Mouse (Mus musculus) intestine, embryonic 14.5 days (tissue): ENCODE data around the gene Kif3b. TPM values are rescaled to one million over a fixed set of nuclear protein-coding genes. Genes with fewer than 3 reads are reported as not detected.

Source experiments
- ATAC-seq: fragments of 200-750 bp; cut with Nextera tagmentation; replicated peaks from 2 replicates; pipeline ENCODE4 v1.8.0; 2017; ENCODE audit warnings: low read depth, moderate number of reproducible peaks, moderate TSS enrichment, moderate library complexity; ENCODE audit not compliant: low FRiP score, low TSS enrichment
- DNase-seq: peaks from one replicate; pipeline ENCODE4 v3.0.0-alpha.2; 2018; ENCODE audit warnings: low spot score
- H3K27ac ChIP-seq: fragments of 300-500 bp; sonication (generic); 2 replicates; pipeline ENCODE4 v1.5.1; 2014; ENCODE audit warnings: low read depth, mild to moderate bottlenecking, control low read depth
- H3K27me3 ChIP-seq: fragments of 300-500 bp; sonication (generic); replicated peaks from 2 replicates; pipeline ENCODE4 v1.6.1; 2014; ENCODE audit warnings: low read length, control low read depth; ENCODE audit not compliant: control insufficient read depth, insufficient read depth
- H3K36me3 ChIP-seq: fragments of 300-500 bp; sonication (generic); 2 replicates; pipeline ENCODE4 v1.6.1; 2014; ENCODE audit warnings: low read length, control low read depth; ENCODE audit not compliant: control insufficient read depth, insufficient read depth
- H3K4me1 ChIP-seq: fragments of 300-500 bp; sonication (generic); replicated peaks from 2 replicates; pipeline ENCODE4 v1.6.1; 2014; ENCODE audit warnings: low read length, control low read depth, mixed read lengths; ENCODE audit not compliant: control insufficient read depth, insufficient read depth
- H3K4me2 ChIP-seq: fragments of 300-500 bp; sonication (generic); 2 replicates; pipeline ENCODE4 v1.6.1; 2014; ENCODE audit warnings: low read length
- H3K4me3 ChIP-seq: fragments of 300-500 bp; sonication (generic); 2 replicates; pipeline ENCODE4 v1.5.1; 2014; ENCODE audit warnings: low read depth, low read length, control low read depth, mixed read lengths
- H3K9ac ChIP-seq: fragments of 300-500 bp; sonication (generic); 2 replicates; pipeline ENCODE4 v1.6.1; 2014; ENCODE audit warnings: mild to moderate bottlenecking, low read length
- H3K9me3 ChIP-seq: fragments of 300-500 bp; sonication (generic); 2 replicates; pipeline ENCODE4 v1.6.1; 2016; ENCODE audit warnings: low read length, control low read depth; ENCODE audit not compliant: control insufficient read depth
- WGBS: fragments of 180-500 bp; shearing (Covaris S2); extraction: QIAGEN DNeasy Blood & Tissue Kit; methylation state at CpG from one replicate; pipeline ENCODE4 v1.1.7; 2014; 5-methylcytosine and 5-hydroxymethylcytosine counted together
- polyA plus RNA-seq: library from polyadenylated mRNA; unstranded; fragments of >200 nt; fragmentation: Nextera tagmentation; extraction: Ambion mirVana; gene quantifications from 2 replicates; pipeline ENCODE4 v1.2.1, GENCODE M21; 2014

Gene Kif3b
- polyA plus RNA-seq, 1 experiment from 2014 or later, result 6.6 TPM

GRCm38 (mm10) chr2:153287835-153288234 lies 3.4 kb upstream of the Kif3b start:
- H3K4me3 ChIP-seq, result no peak overlapping the region
- H3K9me3 ChIP-seq, result no peaks in the 10 kb centered on the region
- no peaks in the 10 kb centered on the region for H3K27me3 ChIP-seq
- 21% methylated on average over 6 of the region's 6 CpGs for WGBS
- H3K27ac ChIP-seq, result no peak overlapping the region
- H3K9ac ChIP-seq, result no peak overlapping the region
- DNase-seq, result peak; percentile 64
- H3K36me3 ChIP-seq, result no peaks in the 10 kb centered on the region
- peaks cover 19% of the 10 kb centered on the region for H3K4me1 ChIP-seq
- H3K4me2 ChIP-seq, result no peak overlapping the region
- ATAC-seq, result no peak

GRCm38 (mm10) chr2:153292305-153292861 lies 1.2 kb downstream of the Kif3b start:
- H3K27ac ChIP-seq, result no peak overlapping the region
- H3K36me3 ChIP-seq, result no peaks in the 10 kb centered on the region
- WGBS, result 51% methylated on average over 7 of the region's 7 CpGs
- no peak; the same call in 1 of the 2 replicates for ATAC-seq
- peak overlapping the region; percentile 94; the same call in 1 of the 2 replicates for H3K4me3 ChIP-seq
- no peak for DNase-seq
- peaks cover 19% of the 10 kb centered on the region for H3K4me1 ChIP-seq
- H3K9ac ChIP-seq, result 0 out of 2 replicates have a peak overlapping the region, but pooled peaks have one; percentile 82
- no peaks in the 10 kb centered on the region for H3K9me3 ChIP-seq
- H3K4me2 ChIP-seq, result peak overlapping the region; percentile 87
- H3K27me3 ChIP-seq, result no peaks in the 10 kb centered on the region

DNA sequence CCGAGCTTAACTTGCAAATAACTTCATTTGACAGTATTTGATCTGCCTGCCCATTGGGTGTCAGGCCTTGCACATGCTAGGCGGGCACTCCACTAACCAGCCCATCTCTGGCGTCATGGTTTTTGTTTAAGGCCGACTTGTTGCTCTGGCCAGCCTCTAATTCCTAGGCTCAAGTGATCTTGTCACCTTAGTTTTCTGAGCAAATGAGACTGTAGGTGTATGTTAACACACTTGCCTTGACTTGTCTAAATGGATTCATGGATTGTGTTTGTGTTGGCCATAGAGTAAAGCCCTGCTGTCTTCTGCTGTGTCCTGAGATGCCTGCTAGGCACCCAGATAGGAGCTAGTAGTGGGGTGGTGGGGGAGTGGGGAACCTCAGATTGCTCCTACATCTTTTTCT lies 4.0 kb downstream of the Kif3b start:
- DNase-seq, result no peak
- no peaks in the 10 kb centered on the region for H3K27me3 ChIP-seq
- no peaks in the 10 kb centered on the region for H3K36me3 ChIP-seq
- no peaks in the 10 kb centered on the region for H3K9me3 ChIP-seq
- ATAC-seq, result no peak
- H3K4me2 ChIP-seq, result no peak overlapping the region
- H3K9ac ChIP-seq, result no peak overlapping the region
- H3K4me3 ChIP-seq, result no peak overlapping the region
- WGBS, result 90% methylated on average over 4 of the region's 4 CpGs
- peaks cover 15% of the 10 kb centered on the region for H3K4me1 ChIP-seq
- no peak overlapping the region for H3K27ac ChIP-seq

DNA sequence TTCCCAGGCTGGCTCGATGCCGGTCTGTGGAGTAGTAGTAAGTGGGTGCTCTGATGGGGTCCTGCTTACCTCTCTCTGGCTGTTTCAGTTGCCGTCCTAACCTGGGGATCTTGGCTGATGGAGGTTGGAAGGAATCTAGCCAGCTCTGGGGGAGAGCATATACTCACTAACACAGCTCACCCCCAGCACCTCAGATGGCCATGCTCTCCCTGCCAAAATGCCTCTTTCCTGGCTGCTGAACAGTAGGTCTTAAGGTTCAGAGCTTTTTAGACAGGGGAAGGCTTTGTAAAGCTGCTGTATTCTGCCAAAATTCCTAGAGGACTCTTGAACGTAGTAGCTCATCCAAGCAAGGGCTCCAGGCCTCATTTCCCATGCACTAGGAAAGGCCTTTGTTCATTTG lies 6.6 kb downstream of the Kif3b start:
- H3K27me3 ChIP-seq, result no peaks in the 10 kb centered on the region
- WGBS, result 82% methylated on average over 4 of the region's 4 CpGs
- H3K27ac ChIP-seq, result no peak overlapping the region
- H3K9ac ChIP-seq, result no peak overlapping the region
- no peak overlapping the region for H3K4me3 ChIP-seq
- H3K9me3 ChIP-seq, result no peaks in the 10 kb centered on the region
- DNase-seq, result no peak
- no peaks in the 10 kb centered on the region for H3K36me3 ChIP-seq
- H3K4me1 ChIP-seq, result peaks cover under 1% of the 10 kb centered on the region; the same call in 1 of the 2 replicates
- H3K4me2 ChIP-seq, result no peak overlapping the region
- no peak for ATAC-seq

DNA sequence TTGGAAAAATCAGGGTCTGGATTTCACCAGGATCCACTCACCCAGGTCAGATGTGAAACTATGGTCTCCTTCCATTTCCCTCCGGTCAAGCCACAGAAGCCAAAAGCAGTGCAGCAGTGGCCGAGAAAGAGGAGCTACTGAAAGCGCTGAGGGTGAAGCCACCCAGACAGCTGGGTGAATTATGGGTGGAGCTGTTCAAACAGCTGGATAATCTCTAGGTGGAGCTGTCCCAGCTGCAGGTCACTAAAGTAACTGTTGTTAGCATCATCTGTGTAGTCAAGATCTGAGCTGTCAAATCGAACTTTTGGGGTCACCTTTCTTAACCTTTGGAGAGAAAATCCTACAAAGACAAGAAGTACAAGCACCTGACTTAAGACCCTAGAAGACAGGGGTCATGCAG lies 7.2 kb downstream of the Kif3b start:
- Histone ChIP-seq H3K9me3 (no peaks in the 10 kb centered on the region), H3K4me3 (no peak overlapping the region), H3K36me3 (no peaks in the 10 kb centered on the region), H3K4me1 (no peaks in the 10 kb centered on the region; the same call in 1 of the 2 replicates), H3K27me3 (no peaks in the 10 kb centered on the region), H3K9ac (no peak overlapping the region), H3K4me2 (no peak overlapping the region), H3K27ac (no peak overlapping the region)
- DNase-seq, result no peak
- WGBS, result 38% methylated on average over 4 of the region's 4 CpGs
- ATAC-seq, result no peak

DNA sequence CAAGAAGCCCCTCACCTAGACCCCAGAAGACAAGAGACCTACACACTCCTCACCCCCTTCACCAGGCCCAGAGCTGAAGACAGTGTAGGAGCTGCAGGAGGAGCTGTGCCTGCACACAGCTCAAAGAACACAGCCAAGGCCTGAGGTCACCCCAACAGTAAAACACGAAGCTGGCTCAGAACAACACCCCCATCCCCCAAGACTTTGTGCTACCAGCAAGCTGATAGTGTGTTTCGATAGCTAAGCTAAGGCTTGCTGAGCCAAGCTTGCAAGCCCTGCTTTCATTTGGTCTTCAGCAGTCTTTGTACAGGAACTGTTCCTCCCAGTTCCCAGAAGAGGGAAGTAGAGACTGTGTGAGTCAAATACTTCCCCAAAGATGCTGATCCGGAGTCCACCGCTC lies 7.7 kb downstream of the Kif3b start:
- ATAC-seq, result no peak
- DNase-seq, result no peak
- H3K27ac ChIP-seq, result no peak overlapping the region

GRCm38 (mm10) chr2:153301123-153301522 lies 9.9 kb downstream of the Kif3b start:
- ATAC-seq, result no peak
- Histone ChIP-seq H3K4me3 (no peak overlapping the region), H3K4me2 (no peak overlapping the region), H3K9me3 (no peaks in the 10 kb centered on the region), H3K4me1 (no peaks in the 10 kb centered on the region; the same call in 1 of the 2 replicates), H3K36me3 (no peaks in the 10 kb centered on the region), H3K27ac (no peak overlapping the region), H3K27me3 (no peaks in the 10 kb centered on the region), H3K9ac (no peak overlapping the region)
- DNase-seq, result no peak
- WGBS, result 93% methylated on average over 5 of the region's 5 CpGs

More for the DNA sequence above, 7.7 kb downstream of the Kif3b start:
- no peak overlapping the region for H3K4me3 ChIP-seq
- no peaks in the 10 kb centered on the region for H3K27me3 ChIP-seq
- no peak overlapping the region for H3K4me2 ChIP-seq
- no peak overlapping the region for H3K9ac ChIP-seq
- H3K4me1 ChIP-seq, result no peaks in the 10 kb centered on the region; the same call in 1 of the 2 replicates
- H3K36me3 ChIP-seq, result no peaks in the 10 kb centered on the region
- WGBS, result 62% methylated on average over 4 of the region's 4 CpGs
- no peaks in the 10 kb centered on the region for H3K9me3 ChIP-seq

GRCm38 (mm10) chr2:153305240-153305639 lies 14.0 kb downstream of the Kif3b start:
- H3K9ac ChIP-seq, result no peak overlapping the region
- WGBS, result 69% methylated on average over 6 of the region's 6 CpGs

DNA sequence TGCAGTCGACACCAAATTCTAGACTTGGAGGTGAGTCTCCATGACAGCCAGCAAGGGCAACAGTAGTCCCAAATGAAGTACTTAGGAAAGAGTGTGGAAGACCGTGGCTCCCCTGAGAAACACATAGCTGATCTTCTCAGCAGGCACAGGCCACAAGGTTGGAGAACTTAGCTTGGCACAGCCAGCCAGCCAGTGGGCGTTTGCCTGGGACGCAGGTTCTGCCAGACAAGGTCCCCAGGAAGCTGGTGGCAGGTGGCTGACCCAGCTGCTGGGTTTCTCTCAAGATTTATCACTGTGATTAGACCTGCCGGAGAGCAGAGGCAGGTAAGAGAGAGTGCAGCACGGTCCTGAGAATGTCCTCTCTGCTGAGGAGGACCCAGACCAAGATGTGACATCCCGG lies 17.4 kb downstream of the Kif3b start:
- DNase-seq, result no peak
- no peak overlapping the region for H3K9ac ChIP-seq
- H3K27me3 ChIP-seq, result no peaks in the 10 kb centered on the region
- no peaks in the 10 kb centered on the region for H3K4me1 ChIP-seq
- no peak overlapping the region for H3K27ac ChIP-seq
- no peak for ATAC-seq
- WGBS, result 72% methylated on average over 7 of the region's 7 CpGs
- no peak overlapping the region for H3K4me2 ChIP-seq
- H3K9me3 ChIP-seq, result no peaks in the 10 kb centered on the region
- H3K4me3 ChIP-seq, result no peak overlapping the region
- no peaks in the 10 kb centered on the region for H3K36me3 ChIP-seq

More at GRCm38 (mm10) chr2:153305240-153305639, 14.0 kb downstream of the Kif3b start:
- no peak overlapping the region for H3K27ac ChIP-seq
- DNase-seq, result no peak
- ATAC-seq, result no peak
- no peaks in the 10 kb centered on the region for H3K36me3 ChIP-seq
- H3K27me3 ChIP-seq, result no peaks in the 10 kb centered on the region
- no peaks in the 10 kb centered on the region for H3K9me3 ChIP-seq
- no peak overlapping the region for H3K4me2 ChIP-seq
- H3K4me3 ChIP-seq, result no peak overlapping the region
- no peaks in the 10 kb centered on the region for H3K4me1 ChIP-seq
